In the genomic region with DNA sequence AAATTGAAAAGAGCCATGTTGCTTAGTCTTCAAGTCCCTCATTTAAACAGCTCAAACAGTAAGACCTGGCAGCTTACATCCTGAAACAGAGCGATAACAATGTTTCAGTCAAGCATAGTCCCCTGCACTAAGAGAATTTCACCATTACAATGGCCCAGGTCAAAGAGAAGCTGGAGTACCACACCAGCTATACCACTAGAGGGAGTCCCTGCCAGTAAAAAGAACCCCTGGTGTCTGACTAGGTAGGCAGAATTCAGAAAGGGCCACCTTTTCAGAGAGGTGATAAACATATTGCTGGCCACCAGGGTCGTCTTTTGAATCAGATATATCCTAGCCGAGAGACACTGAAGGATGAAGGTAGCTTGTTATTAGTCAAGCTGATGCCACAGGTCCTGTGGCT, we compare ENCODE assay signal across 8 mouse cellular contexts. TPM values are rescaled to one million over a fixed set of nuclear protein-coding genes. Genes with fewer than 3 reads are reported as not detected.
A peak's percentile ranks its signal among the peaks of the same experiment; 100 is the strongest.
DNase-seq lines count a peak whose midpoint lies in the region; ATAC-seq lines count a peak whose summit lies in the region.

No protein-coding gene starts in this region.

- 51% methylated on average over 3 of the region's 3 CpGs for WGBS in forebrain, embryonic 16.5 days
- 57% methylated on average over 3 of the region's 3 CpGs for WGBS in midbrain, embryonic 11.5 days

- peak; percentile 54 to 65 for DNase-seq in cerebellum, postnatal 10 days
- DNase-seq in cerebellum, adult 11 months, result no peak
- peak; percentile 9 for DNase-seq in urinary bladder, postnatal 25 days (ENCODE audit: low spot score)
- DNase-seq in urinary bladder, postnatal 10 days (ENCODE audit: low spot score), result no peak
- DNase-seq in kidney, postnatal 10 days, result peak; percentile 61
- DNase-seq in midbrain, embryonic 11.5 days (ENCODE audit: low spot score, missing footprints), result peak; percentile 86
- DNase-seq in urinary bladder, adult 18-20 months (ENCODE audit: low spot score in 2 of 2), result no peak

- peaks cover 27% of the 10 kb centered on the region for H3K36me3 ChIP-seq in forebrain, embryonic 16.5 days (ENCODE audit: control insufficient read depth, insufficient read depth)
- H3K36me3 ChIP-seq in midbrain, embryonic 11.5 days (ENCODE audit: control insufficient read depth, insufficient read depth, low read length), result peaks cover 12% of the 10 kb centered on the region; the same call in 1 of the 2 replicates

- H3K4me1 ChIP-seq in forebrain, embryonic 16.5 days (replicated peaks; ENCODE audit: control insufficient read depth, insufficient read depth, low read length), result no peaks in the 10 kb centered on the region
- no peaks in the 10 kb centered on the region for H3K4me1 ChIP-seq in midbrain, embryonic 11.5 days (ENCODE audit: control insufficient read depth, insufficient read depth, low read length)

- H3K9me3 ChIP-seq in forebrain, embryonic 16.5 days (ENCODE audit: control insufficient read depth, low read length), result no peaks in the 10 kb centered on the region
- H3K9me3 ChIP-seq in midbrain, embryonic 11.5 days (ENCODE audit: control insufficient read depth, low read length), result no peaks in the 10 kb centered on the region

- no peak overlapping the region for H3K9ac ChIP-seq in forebrain, embryonic 16.5 days (replicated peaks; ENCODE audit: low read depth, low read length)
- no peak overlapping the region for H3K9ac ChIP-seq in midbrain, embryonic 11.5 days (ENCODE audit: low read length)

- H3K4me3 ChIP-seq in forebrain, embryonic 16.5 days (replicated peaks; ENCODE audit: low read length), result no peak overlapping the region
- no peak overlapping the region for H3K4me3 ChIP-seq in midbrain, embryonic 11.5 days (ENCODE audit: low read depth, low read length)

- peak; percentile 55; the same call in 1 of the 2 replicates for ATAC-seq in forebrain, embryonic 16.5 days
- ATAC-seq in midbrain, embryonic 11.5 days (ENCODE audit: low FRiP score), result 0 out of 2 replicates have a peak, but pooled peaks have one; percentile 57

- no peak overlapping the region for H3K27ac ChIP-seq in forebrain, embryonic 16.5 days (ENCODE audit: low read length)
- H3K27ac ChIP-seq in midbrain, embryonic 11.5 days (ENCODE audit: low read depth, low read length), result no peak overlapping the region

- H3K4me2 ChIP-seq in forebrain, embryonic 16.5 days (ENCODE audit: low read length), result no peak overlapping the region
- H3K4me2 ChIP-seq in midbrain, embryonic 11.5 days, result no peak overlapping the region

- H3K27me3 ChIP-seq in forebrain, embryonic 16.5 days (replicated peaks; ENCODE audit: control insufficient read depth, insufficient read depth, low read length), result no peaks in the 10 kb centered on the region
- no peaks in the 10 kb centered on the region for H3K27me3 ChIP-seq in midbrain, embryonic 11.5 days (ENCODE audit: control insufficient read depth, insufficient read depth, low read length)

RNA-seq across cellular contexts. Expression of a gene that starts 9.0 kb away (rescaled TPM):
- 235 and 237 TPM in 2 replicates for polyA plus RNA-seq in forebrain, embryonic 16.5 days (2015; fragmentation: Nextera tagmentation; extraction: Ambion mirVana)
- 227 and 233 TPM in 2 replicates for polyA plus RNA-seq in midbrain, embryonic 11.5 days (2014; fragmentation: Nextera tagmentation; extraction: Ambion mirVana)

RNA-seq across cellular contexts. Expression of a gene that starts 9.1 kb away (rescaled TPM):
- 47.2 and 51.4 TPM in 2 replicates for polyA plus RNA-seq in forebrain, embryonic 16.5 days (2015; fragmentation: Nextera tagmentation; extraction: Ambion mirVana)
- polyA plus RNA-seq in midbrain, embryonic 11.5 days (2014; fragmentation: Nextera tagmentation; extraction: Ambion mirVana), result 58.2 and 61.9 TPM in 2 replicates

RNA-seq across cellular contexts. Expression of a gene that starts 22.8 kb away (rescaled TPM):
- polyA plus RNA-seq in forebrain, embryonic 16.5 days (2015; fragmentation: Nextera tagmentation; extraction: Ambion mirVana), result not detected in 2 replicates
- polyA plus RNA-seq in midbrain, embryonic 11.5 days (2014; fragmentation: Nextera tagmentation; extraction: Ambion mirVana), result not detected in 2 replicates

RNA-seq across cellular contexts. Expression of a gene that starts 23.7 kb away (rescaled TPM):
- 133 and 144 TPM in 2 replicates for polyA plus RNA-seq in forebrain, embryonic 16.5 days (2015; fragmentation: Nextera tagmentation; extraction: Ambion mirVana)
- polyA plus RNA-seq in midbrain, embryonic 11.5 days (2014; fragmentation: Nextera tagmentation; extraction: Ambion mirVana), result 116 and 125 TPM in 2 replicates

RNA-seq across cellular contexts. Expression of a gene that starts 48.9 kb away (rescaled TPM):
- 1.2 and 1.4 TPM in 2 replicates for polyA plus RNA-seq in forebrain, embryonic 16.5 days (2015; fragmentation: Nextera tagmentation; extraction: Ambion mirVana)
- polyA plus RNA-seq in midbrain, embryonic 11.5 days (2014; fragmentation: Nextera tagmentation; extraction: Ambion mirVana), result 1.4 and 1.5 TPM in 2 replicates

Comparison
In these comparisons a context has a peak if more than half of its experiments do, and no peak if none do; other contexts are left out.
1. DNase-seq: peak in cerebellum, postnatal 10 days (2 of 2), urinary bladder, postnatal 25 days (single experiment), kidney, postnatal 10 days (single experiment) and midbrain, embryonic 11.5 days (single experiment); none in cerebellum, adult 11 months (single experiment), urinary bladder, postnatal 10 days (single experiment) and urinary bladder, adult 18-20 months (0 of 2).